Mouse (Mus musculus): ENCODE measurements around the gene Ppp1r3c.
"Not testable (repeated sequence)": the region's sequence is repeated elsewhere in the genome, so short reads cannot be mapped to it uniquely, and the experiment has no call there.

The Ppp1r3c gene

DNA sequence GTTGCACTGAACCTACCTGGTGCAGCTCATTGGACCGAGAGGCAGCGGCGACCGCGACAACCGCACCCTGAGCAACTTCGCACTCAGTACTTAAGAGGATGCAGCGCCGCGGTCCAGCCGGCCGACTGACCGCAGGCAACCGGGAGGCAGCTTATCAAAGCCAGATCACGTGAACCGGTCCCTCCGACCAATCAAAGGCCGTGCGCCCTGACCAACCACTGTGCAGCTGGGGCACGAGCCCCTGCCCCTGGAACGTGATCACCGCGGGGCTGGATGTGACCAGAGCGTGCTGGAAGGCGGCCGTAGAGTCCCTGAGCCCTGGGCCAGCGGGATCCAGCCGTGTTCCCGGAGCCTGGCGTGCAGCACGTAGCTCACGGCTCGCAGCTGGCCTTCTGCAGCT lies at the start of gene Ppp1r3c:
Gene Ppp1r3c, minus strand, starts transcription at position 117 of the 400 bp plus-strand sequence.
- DNase-seq (ENCODE audit: low spot score): peak; percentile 82

DNA sequence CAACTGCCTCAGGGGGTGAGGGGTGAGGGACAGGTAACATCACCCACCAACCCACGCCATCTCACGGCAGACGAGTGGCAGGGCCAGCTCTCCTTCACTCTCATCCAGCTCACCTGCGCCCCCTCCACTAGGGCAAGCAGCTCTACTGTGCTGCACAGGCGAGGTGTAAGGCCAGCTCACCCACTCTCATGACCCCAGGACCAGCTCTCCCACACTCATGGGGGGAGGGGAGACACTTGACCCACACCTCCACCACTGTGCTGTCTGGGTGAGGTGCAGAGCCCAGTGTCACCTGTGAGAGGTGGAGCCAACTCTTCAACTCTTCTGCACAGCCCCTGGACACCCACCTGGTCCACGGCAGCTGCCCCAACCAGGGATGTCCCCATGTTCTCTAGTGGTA lies 46.7 kb upstream of the Ppp1r3c start:
- no peak for DNase-seq (ENCODE audit: low spot score)

DNA sequence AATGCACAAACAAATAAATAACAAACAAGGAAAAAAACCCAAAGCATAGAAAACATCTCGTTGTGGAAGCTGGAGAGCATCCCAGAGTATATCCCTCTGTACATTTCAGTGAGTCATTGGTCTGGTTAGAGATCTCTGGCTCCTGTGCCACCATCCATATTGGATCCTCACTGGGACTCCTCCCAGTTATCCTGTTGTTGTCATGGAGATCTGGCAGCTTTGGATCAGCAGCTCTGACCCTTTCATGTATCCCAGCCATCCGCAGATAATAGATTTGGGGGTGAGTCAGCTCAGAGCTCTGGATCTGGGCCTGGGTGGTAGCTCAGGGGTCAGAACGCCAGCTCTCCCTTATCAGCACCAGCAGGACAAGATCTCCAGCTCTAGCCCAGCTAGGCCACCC lies 46.1 kb upstream of the Ppp1r3c start:
- DNase-seq (ENCODE audit: low spot score): no peak

DNA sequence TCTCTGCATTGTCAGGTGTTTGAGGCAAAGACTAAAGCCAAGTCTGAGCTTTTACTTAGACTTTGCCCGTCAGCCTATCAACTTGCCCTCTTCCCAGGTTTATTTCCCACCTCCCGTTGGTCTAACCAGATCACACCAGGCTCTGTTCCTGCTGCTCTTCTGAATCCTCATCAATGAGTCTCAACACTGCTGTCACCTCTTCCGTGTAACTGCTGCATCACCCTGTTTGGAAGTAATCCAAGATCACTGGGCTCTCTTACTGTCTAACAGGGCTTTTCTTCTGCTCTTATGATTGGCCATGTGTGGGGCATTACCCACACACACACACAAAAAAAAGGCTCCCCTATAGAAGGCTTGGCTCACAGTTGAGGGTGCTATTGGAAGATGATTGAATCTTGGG lies 45.5 kb upstream of the Ppp1r3c start:
- no peak for DNase-seq (ENCODE audit: low spot score)

DNA sequence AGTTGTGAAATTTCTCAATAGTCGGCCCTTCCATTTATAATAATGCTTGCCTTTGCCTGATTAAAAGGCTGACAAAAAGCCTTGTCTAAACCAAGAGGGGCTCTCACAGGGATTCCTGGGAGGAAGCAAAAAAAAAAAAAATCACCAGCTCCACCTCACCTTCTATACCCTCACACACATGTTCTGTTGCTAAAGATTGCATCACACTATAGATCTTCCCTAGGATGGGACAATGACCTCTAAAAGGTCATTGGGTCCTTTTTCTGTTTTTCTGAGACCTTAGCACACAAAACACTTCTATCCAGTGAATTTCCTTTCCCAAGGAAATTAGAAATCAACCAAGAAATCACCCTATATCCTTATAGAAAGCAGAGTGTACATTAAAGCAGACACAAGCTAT lies 43.9 kb upstream of the Ppp1r3c start:
- no peak for DNase-seq (ENCODE audit: low spot score)

DNA sequence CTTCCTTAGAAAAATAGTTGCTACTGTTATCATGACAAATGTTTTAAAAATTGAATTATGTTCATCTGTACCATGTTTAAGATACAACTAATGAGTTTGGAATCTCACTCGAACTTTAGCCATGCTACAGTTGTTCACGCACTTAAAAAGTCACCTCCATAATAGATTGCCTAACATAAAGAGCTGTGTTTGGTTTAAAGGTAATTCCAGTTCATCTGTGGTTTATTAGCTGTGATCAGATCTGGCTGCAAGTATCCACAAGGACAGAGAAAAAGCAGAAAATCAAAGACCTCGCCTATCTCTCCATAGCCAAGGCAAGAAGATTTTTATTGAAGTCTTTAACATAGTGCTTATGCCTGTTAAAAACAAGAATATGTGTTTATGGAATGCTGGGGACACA lies 43.3 kb upstream of the Ppp1r3c start:
- DNase-seq (ENCODE audit: low spot score): no peak

DNA sequence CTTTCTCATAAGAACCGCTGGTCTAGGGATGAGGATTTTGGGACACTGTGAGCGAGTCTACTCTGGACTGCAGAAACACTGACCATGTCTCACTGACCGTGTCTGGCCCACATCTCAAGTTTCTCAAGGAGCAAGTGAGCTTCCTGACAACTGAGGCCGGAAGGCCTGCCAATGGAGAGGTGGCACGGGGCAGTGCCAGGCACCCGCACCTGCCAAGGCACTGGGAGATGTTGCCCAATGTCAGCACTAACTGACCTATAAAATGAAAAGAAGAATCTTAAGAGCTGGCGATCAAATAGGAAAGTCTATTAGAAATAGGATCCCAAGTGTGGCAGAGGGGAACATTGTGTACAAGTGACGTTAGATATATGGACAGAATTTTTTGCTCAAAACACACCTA lies 39.1 kb upstream of the Ppp1r3c start:
- DNase-seq (ENCODE audit: low spot score): no peak

DNA sequence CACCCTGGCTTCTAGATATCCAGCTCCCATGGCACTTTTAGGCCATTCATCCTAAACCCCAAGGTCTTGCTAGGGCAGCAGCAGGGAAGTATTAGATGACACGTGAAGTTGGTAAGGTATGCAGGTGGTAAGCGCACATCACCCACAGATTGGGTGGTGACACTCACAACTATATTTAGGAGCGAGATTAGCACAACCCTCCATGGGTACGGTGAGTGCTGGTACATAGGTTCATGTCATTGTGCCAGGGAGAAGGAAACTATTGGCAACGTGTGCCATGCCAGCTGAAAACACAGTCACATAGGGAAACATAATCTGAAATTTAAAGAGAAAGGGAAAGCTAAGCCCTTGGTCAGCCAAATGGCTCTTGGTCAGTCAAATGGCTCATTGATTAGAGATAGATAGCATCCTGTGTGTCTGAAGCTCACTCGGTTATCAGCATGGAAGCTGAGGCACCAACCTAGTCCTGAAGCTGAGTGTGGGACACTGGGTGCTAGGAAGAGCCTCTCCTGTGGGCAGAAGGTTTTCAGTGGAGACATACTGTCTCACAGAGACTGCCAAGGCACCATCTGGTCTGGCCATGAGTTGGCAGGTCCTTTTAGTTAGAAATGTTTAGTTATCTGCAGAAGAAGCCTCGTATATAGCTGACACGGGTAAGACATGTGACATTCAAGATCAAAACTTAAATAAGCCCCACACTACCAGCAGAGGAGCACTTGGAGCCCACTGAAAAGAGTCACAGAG lies 37.4 kb upstream of the Ppp1r3c start:
- no peak for DNase-seq (ENCODE audit: low spot score)

DNA sequence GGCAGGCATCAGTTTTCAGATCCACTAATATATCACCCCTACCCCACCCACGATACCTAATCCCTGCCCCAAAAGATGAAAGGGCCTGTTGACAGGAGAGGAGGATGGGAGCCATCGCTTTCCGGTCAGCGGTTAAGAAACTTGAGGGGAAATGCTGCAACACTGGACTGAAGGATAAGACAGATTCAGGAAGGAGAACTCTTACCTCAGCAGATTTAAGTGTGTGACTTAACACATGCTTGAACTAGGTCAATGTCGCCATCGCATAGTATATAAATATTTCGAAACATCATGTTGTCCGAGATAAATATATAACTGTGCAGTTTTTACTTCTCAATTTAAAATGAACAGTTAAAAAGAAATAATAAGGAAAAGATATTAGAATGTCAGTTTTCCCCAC lies 31.6 kb upstream of the Ppp1r3c start:
- no peak for DNase-seq (ENCODE audit: low spot score)

DNA sequence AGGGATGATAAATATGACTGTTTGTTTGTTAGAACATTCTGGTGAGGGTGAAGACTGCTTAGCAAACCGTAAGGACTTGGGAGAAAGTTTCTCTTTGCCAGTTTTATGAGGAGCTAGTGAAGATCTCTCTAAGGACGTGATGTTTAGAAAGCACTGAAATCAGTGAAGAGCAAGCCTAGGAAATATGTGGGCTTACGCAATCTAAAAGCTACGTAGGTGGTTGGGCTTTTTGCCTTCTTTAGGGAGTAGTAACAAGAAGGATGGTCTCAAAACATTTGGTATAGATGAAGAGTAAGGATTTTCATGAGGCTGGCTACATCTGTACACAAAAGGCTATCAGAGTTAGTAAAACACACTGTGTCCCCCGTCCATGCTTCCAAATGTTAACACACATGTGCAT lies 28.0 kb upstream of the Ppp1r3c start:
- DNase-seq (ENCODE audit: low spot score): no peak

DNA sequence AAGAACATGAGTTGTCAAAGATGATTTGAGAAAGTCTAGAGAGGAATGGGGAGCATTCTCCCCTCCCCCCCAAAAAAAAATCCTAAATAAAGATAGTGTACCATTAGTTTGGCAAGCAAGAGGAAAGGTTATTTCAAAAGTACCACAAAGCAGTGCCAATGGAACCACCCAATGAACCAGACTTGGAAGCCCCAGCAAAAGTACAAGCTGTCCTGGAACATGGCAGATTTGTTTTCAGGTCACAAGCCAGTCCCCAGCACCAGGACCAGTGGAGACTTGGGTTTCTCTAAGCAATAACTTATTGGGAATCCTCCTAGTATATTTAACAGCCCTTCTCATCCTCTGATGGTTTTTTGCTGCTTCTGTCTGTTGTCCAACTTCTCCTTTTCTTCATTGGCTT lies 12.5 kb upstream of the Ppp1r3c start:
- DNase-seq (ENCODE audit: low spot score): no peak

DNA sequence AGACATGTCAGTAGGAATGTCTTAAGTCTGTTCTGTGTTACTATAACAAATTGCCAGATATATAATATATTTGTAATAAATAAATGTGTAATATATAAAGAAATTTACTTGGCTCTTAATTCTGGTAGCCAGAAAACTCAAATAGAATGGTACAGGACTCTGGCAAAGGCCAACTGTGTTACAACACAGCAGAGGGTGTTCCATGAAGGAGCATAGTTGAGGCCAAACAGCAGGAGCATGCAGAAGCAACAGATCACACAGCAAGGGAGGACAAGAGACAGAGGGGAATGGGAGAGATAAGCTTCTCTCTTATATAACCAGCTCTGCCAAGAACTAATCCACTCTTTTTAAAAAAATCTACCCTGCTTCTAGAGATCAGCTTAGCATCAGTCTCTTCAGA lies 5.9 kb upstream of the Ppp1r3c start:
- DNase-seq (ENCODE audit: low spot score): no peak

DNA sequence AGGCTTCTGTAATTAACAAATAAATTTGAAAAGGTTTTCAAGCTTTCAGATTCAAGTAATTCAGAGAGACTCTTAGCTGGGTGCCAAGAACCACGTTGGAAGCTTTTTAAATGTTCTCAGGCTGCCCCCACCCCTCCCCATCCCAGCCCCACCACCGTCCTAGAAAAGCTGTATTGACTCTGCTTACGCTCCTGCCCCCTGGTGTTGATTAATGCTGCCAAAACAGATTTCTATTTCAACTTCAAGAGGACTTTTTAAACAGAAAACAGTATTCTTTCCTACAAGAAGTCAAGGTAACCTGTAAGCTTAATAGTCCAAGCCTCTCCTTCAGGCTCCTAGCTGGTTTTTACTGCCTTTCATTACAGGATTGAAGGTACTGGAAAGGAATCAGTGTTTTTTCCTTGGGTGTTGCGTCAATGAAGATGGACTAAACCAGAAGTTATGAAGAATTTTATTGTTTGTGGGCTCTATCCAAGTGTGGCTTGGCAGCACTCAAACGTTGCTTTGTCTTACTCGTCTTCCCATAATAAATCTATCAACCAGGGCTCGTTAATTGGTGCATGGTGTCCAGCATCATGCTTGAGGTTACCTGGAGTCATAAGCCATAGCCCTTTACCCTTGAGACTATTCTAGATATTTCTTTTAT lies 3.2 kb upstream of the Ppp1r3c start:
- DNase-seq (ENCODE audit: low spot score): no peak

DNA sequence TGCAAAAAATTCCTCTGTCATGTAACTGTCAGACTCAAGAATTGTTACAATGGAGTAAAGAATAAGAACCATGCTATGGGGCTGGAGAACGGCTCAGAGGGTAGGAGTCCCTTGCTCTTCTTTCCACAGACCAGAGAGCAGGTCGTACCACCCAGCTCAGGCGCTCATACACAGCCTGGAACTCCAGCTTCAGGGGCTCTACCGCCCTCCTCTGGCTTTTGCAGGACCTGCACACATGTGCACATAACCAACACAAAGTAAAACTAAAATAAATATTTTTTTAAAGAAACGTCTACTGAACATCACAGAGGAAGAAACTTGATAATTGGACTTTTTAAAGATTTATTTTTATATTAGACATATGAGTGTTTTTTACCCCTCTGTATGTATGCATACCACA lies 1.6 kb upstream of the Ppp1r3c start:
- DNase-seq (ENCODE audit: low spot score): no peak

DNA sequence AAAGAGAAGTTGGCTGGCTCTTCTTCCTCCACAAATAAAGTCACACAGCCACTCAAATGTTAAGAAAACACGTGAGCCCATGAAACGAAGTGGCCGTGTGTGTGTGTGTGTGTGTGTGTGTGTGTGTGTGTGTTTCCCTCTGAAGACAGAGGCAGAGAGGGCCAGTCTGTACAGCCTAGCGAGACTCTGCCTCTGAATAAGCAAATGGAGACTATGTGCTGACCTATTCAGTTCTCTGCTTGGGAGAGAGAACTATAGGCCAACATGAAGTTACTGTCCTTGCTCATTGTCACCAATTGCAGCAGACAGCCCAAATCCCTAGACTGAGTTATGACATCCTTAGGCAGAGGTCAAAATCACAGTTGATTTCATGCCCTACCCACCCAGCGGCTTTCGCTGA lies 634 bp upstream of the Ppp1r3c start:
- DNase-seq (ENCODE audit: low spot score): no peak

DNA sequence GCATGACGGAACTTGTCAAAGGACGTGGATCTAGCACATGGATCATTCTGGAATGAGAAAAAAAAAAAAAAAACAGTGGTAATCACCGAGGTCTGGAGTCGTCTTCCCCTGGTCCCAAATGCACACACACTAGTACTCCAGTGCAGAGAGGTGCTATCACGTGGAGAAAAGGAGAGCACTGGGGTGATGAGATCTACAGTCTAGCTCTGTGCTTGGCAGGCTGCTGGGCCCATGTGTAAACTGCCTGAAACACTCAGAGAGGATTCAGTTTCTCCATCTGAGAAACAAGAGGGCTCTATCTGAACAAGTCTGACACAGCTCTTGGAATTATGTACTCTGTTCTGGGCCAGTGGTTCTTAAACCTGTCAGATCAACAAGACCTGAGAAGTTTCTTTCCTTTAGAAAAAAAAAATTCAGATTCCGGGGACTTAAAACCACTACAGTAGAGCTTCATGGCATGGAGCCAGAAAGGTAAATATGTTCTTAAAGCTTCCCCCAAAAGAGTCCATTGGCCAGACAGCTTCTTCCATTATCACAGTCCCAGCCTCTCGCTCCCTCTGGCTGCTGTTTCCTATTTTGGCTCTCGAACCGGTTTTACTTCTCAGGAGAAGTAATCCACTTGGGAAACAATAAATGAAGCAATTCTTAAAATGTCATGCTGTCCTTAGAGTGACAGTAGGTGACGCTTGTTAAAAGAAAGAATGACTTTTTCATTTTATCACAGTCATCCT lies 2.0 kb downstream of the Ppp1r3c start:
- no peak for DNase-seq (ENCODE audit: low spot score)

DNA sequence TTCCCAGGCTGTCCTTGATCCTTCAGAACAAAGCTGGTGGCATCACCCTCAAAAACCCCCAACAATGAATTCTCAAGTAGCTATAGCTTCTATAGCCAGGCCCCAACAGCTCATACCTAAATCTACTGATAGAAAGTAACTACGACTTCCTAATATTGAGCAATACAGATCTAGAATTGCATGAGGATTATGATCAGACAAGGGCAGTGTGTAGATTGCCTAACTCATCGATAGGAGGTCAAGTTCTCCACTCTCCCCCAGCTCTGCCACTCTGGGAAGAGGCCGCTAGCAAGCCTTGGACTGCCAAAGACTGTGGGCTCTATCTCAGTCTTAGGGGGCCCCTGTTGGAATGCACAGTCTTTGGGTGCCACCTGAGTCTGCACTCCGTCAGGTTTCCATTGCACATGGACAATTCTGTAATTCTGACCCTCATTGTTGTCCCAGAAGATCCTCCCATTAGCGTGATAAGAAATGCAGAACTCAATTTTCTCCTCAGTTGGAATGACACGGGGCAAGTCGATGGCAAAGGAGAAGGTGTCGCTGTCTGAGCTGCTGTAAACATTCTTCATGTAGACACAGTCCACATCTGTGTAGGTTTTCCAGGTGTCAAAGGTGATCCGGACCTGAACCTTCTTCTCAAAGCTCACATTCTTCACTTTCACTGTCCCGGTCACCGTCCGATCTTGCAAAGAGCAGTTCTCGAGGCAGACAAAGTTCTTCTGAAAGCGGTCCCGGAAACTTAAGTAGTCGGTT lies 3.1 kb downstream of the Ppp1r3c start:
- no peak for DNase-seq (ENCODE audit: low spot score)

DNA sequence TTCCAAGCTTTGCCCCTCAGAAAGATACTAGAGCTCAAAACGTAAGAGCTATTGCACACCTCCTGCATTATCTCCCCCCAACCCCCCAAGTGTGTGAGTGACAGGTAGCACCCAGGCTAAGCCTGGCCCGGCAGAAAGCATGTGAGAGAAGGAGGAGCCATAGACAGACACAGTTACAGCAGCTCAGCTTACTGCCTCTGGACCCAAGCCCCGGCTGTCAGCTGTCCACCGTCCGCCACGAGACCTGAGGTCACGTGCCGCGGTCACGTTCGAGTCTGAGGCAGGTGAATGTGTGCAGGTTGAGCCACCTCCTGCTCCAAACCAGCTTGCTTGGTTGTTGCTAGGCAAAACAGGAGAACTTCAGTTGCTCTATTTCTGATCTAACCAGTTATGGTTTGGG lies 5.1 kb downstream of the Ppp1r3c start:
- no peak for DNase-seq (ENCODE audit: low spot score)

DNA sequence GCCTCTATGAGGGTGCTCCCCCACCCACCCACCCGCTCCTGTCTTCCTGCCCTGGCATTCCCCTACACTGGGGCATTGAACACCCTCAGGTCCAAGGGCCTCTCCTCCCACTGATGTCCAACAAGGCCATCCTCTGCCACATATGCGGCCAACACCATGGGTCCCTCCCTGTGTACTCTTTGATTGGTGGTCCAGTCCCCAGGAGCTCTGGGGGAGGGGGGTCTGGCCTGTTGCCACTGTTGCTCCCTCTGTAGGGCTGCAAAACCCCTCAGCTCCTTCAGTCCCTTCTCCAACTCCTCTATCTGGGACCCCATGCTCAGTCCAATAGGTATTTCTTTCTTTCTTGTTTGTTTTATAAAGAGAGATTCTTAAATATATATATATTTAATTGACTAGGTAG lies 6.0 kb downstream of the Ppp1r3c start:
- not testable (repeated sequence) for DNase-seq (ENCODE audit: low spot score)

DNA sequence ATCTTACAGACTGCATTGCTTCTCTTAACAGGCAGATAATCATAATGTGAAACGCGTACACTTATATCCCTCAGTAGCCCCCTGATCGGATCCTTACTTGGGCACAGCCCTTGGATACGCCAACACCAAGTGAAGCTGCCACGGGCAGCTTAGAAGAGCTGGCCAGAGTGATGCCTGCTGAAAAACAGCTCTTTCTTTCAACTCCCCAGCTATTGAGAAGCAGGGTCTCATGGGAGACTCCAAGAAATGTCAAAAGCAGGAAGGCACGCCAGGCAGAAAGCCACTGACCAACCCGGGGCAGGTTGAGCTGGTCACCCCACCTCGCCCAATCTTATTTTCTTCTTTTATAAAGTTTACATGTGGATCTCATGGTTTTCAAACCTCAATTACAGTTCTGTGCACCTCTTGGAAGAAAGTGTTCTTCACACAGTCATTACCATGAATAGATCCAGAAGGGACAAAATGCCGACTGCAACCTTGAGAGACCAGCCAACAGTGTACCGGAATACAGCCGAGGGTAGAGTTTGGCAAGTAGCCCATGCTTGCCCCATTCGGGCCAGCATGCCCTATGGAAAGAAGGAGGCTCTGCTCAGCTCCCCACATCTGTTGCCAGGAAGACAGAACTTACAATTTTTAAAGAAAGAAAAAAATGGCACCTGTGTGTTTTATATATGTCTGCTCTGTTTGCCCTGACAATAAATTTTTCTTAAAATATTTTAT lies 7.6 kb downstream of the Ppp1r3c start:
- DNase-seq (ENCODE audit: low spot score): no peak

DNA sequence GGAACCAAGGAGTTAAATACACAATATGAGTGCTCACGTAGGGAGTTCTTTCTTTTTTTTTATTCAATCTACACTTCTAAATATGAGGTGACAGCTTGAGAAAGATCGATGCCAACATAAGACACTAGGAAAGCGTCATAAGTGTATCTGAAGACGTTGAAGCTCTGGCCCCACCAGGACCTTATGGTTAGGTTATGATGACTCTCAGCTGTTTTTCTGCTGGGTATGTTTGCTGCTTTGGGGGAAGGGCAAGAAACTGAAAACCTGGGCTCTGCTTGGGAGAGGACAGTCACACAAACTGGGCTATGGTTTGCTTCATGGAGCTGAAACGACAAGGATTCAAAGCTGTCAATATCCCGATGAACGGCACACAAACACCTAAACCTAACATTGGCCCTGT lies 11.5 kb downstream of the Ppp1r3c start:
- DNase-seq (ENCODE audit: low spot score): no peak

DNA sequence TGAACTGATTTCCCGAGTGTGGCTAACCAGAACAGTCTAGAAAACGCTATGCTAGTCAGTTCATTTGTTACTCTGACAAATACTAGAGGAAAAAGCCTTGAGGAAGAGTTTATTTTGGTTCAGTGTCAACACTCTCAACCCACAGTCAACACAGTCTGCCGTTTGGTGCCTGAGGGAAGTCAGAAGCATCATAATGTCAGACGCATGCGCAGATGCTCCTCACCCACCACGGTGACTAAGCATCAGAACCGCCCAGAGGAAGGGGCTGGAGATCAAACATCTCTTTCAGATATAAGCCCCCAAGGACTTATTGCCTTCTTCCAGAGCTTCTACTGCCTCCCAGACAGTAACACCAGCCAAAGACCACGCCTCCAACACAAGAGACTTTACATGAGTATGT lies 15.3 kb downstream of the Ppp1r3c start:
- DNase-seq (ENCODE audit: low spot score): no peak

Data from left cerebral cortex, adult 11 months (tissue).